Mouse (Mus musculus) embryonic facial prominence, embryonic 11.5 days (tissue): ENCODE measurements around the gene P2ry6. TPM values are rescaled to one million over a fixed set of nuclear protein-coding genes. Genes with fewer than 3 reads are reported as not detected.

Experiments used
- ATAC-seq: fragments of 200-750 bp; cut with Nextera tagmentation; replicated peaks from 2 replicates; pipeline ENCODE4 v1.8.0; 2017; ENCODE audit warnings: low read depth; ENCODE audit not compliant: insufficient number of reproducible peaks, low FRiP score, low TSS enrichment
- DNase-seq: peaks from one replicate; pipeline ENCODE4 v3.0.0-alpha.2; 2015; ENCODE audit warnings: low spot score
- H3K27ac ChIP-seq: fragments of 300-500 bp; sonication (generic); replicated peaks from 2 replicates; pipeline ENCODE4 v1.5.1; 2014; ENCODE audit warnings: mild to moderate bottlenecking, low read depth, low read length, control low read depth
- H3K27me3 ChIP-seq: fragments of 300-500 bp; sonication (generic); 2 replicates; pipeline ENCODE4 v1.6.1; 2014; ENCODE audit warnings: mild to moderate bottlenecking, low read length, moderate library complexity, mixed read lengths; ENCODE audit not compliant: control insufficient read depth, insufficient read depth
- H3K36me3 ChIP-seq: fragments of 300-500 bp; sonication (generic); replicated peaks from 2 replicates; pipeline ENCODE4 v1.6.1; 2014; ENCODE audit warnings: low read depth, mild to moderate bottlenecking, low read length, moderate library complexity, mixed read lengths; ENCODE audit not compliant: control insufficient read depth, insufficient read depth
- H3K4me1 ChIP-seq: fragments of 300-500 bp; sonication (generic); 2 replicates; pipeline ENCODE4 v1.6.1; 2014; ENCODE audit warnings: low read length, mixed read lengths; ENCODE audit not compliant: control insufficient read depth, insufficient read depth
- H3K4me2 ChIP-seq: fragments of 300-500 bp; sonication (generic); 2 replicates; pipeline ENCODE4 v1.6.1; 2014; ENCODE audit warnings: low read depth, mild to moderate bottlenecking, control low read depth, low read length, moderate library complexity
- H3K4me3 ChIP-seq: fragments of 300-500 bp; sonication (generic); 2 replicates; pipeline ENCODE4 v1.5.1; 2014; ENCODE audit warnings: low read depth, low read length, control low read depth
- H3K9ac ChIP-seq: fragments of 300-500 bp; sonication (generic); replicated peaks from 2 replicates; pipeline ENCODE4 v1.6.1; 2014; ENCODE audit warnings: mild to moderate bottlenecking, control low read depth, low read length
- H3K9me3 ChIP-seq: fragments of 300-500 bp; sonication (generic); replicated peaks from 2 replicates; pipeline ENCODE4 v1.6.1; 2016; ENCODE audit warnings: mild to moderate bottlenecking, low read length, inconsistent platforms, mixed read lengths; ENCODE audit not compliant: control insufficient read depth
- WGBS: fragments of 180-500 bp; shearing (Covaris S2); extraction: QIAGEN DNeasy Blood & Tissue Kit; methylation state at CpG from one replicate; pipeline ENCODE4 v1.1.7; 2014; 5-methylcytosine and 5-hydroxymethylcytosine counted together
- polyA plus RNA-seq: library from polyadenylated mRNA; unstranded; fragments of >200 nt; fragmentation: Nextera tagmentation; extraction: Ambion mirVana; gene quantifications from 2 replicates; pipeline ENCODE4 v1.2.1, GENCODE M21; 2014

The P2ry6 gene
- polyA plus RNA-seq, 1 experiment from 2014 or later, result 1.8 TPM

GRCm38 (mm10) chr7:100907231-100907630, 67.2 kb downstream of the P2ry6 start:
- H3K9ac ChIP-seq, result no peak overlapping the region

GRCm38 (mm10) chr7:100906029-100906789, 68.2 kb downstream of the P2ry6 start:
- Histone ChIP-seq H3K9ac (no peak overlapping the region), H3K4me2 (no peak overlapping the region), H3K4me1 (peaks cover 1% of the 10 kb centered on the region), H3K27ac (no peak overlapping the region), H3K27me3 (no peaks in the 10 kb centered on the region), H3K4me3 (no peak overlapping the region), H3K9me3 (no peaks in the 10 kb centered on the region), H3K36me3 (no peaks in the 10 kb centered on the region)
- no peak for ATAC-seq
- no peak for DNase-seq
- 87% methylated on average over 10 of the region's 10 CpGs for WGBS

More at GRCm38 (mm10) chr7:100907231-100907630, 67.2 kb downstream of the P2ry6 start:
- H3K4me1 ChIP-seq, result peaks cover 9% of the 10 kb centered on the region
- H3K27me3 ChIP-seq, result no peaks in the 10 kb centered on the region
- 0% methylated on average over 1 of the region's 1 CpGs for WGBS
- no peaks in the 10 kb centered on the region for H3K36me3 ChIP-seq
- no peak for ATAC-seq
- no peak overlapping the region for H3K4me2 ChIP-seq
- no peak overlapping the region for H3K4me3 ChIP-seq
- H3K9me3 ChIP-seq, result no peaks in the 10 kb centered on the region
- DNase-seq, result peak; percentile 83
- H3K27ac ChIP-seq, result no peak overlapping the region

GRCm38 (mm10) chr7:100905037-100905436, 69.4 kb downstream of the P2ry6 start:
- 92% methylated on average over 7 of the region's 7 CpGs for WGBS
- DNase-seq, result no peak

GRCm38 (mm10) chr7:100904612-100905011, 69.8 kb downstream of the P2ry6 start:
- H3K9ac ChIP-seq, result no peak overlapping the region

More at GRCm38 (mm10) chr7:100905037-100905436, 69.4 kb downstream of the P2ry6 start:
- Histone ChIP-seq H3K4me2 (no peak overlapping the region), H3K4me1 (no peaks in the 10 kb centered on the region), H3K27me3 (no peaks in the 10 kb centered on the region), H3K4me3 (no peak overlapping the region), H3K36me3 (no peaks in the 10 kb centered on the region), H3K9ac (no peak overlapping the region), H3K27ac (no peak overlapping the region), H3K9me3 (no peaks in the 10 kb centered on the region)
- ATAC-seq, result no peak

GRCm38 (mm10) chr7:100902451-100903137, 71.9 kb downstream of the P2ry6 start:
- Histone ChIP-seq H3K4me2 (no peak overlapping the region), H3K27me3 (no peaks in the 10 kb centered on the region), H3K4me1 (no peaks in the 10 kb centered on the region), H3K9ac (no peak overlapping the region), H3K36me3 (no peaks in the 10 kb centered on the region; the same call in 1 of the 2 replicates), H3K4me3 (no peak overlapping the region), H3K27ac (no peak overlapping the region), H3K9me3 (no peaks in the 10 kb centered on the region)
- DNase-seq (no peak), ATAC-seq (no peak)
- 77% methylated on average over 9 of the region's 9 CpGs for WGBS

More at GRCm38 (mm10) chr7:100904612-100905011, 69.8 kb downstream of the P2ry6 start:
- no peaks in the 10 kb centered on the region for H3K36me3 ChIP-seq
- DNase-seq, result no peak
- no peak for ATAC-seq
- no peaks in the 10 kb centered on the region for H3K27me3 ChIP-seq
- no peak overlapping the region for H3K4me2 ChIP-seq
- no peak overlapping the region for H3K4me3 ChIP-seq
- WGBS, result 88% methylated on average over 5 of the region's 5 CpGs
- H3K4me1 ChIP-seq, result no peaks in the 10 kb centered on the region
- H3K9me3 ChIP-seq, result no peaks in the 10 kb centered on the region
- H3K27ac ChIP-seq, result no peak overlapping the region

- DNase-seq, result no peak
- WGBS, result 80% methylated on average over 5 of the region's 5 CpGs
- H3K9ac ChIP-seq, result no peak overlapping the region
- 0 out of 2 replicates have a peak, but pooled peaks cover 5% of the 10 kb centered on the region for H3K4me1 ChIP-seq
- no peaks in the 10 kb centered on the region for H3K27me3 ChIP-seq
- H3K4me2 ChIP-seq, result no peak overlapping the region
- H3K27ac ChIP-seq, result no peak overlapping the region
- H3K36me3 ChIP-seq, result no peaks in the 10 kb centered on the region; the same call in 1 of the 2 replicates
- no peak for ATAC-seq
- H3K9me3 ChIP-seq, result no peaks in the 10 kb centered on the region
- no peak overlapping the region for H3K4me3 ChIP-seq
These were observed 76.6 kb downstream of the P2ry6 start for GRCm38 (mm10) chr7:100897828-100898227.

- 3% methylated on average over 11 of the region's 12 CpGs for WGBS
- Histone ChIP-seq H3K4me1 (0 out of 2 replicates have a peak, but pooled peaks cover 5% of the 10 kb centered on the region), H3K27ac (no peak overlapping the region), H3K4me2 (peak overlapping the region; percentile 82), H3K4me3 (peak overlapping the region; percentile 46), H3K36me3 (no peaks in the 10 kb centered on the region; the same call in 1 of the 2 replicates), H3K9ac (peak overlapping the region; percentile 72), H3K27me3 (no peaks in the 10 kb centered on the region), H3K9me3 (no peaks in the 10 kb centered on the region)
- peak; percentile 50 for ATAC-seq
- no peak for DNase-seq
These were observed 79.6 kb downstream of the P2ry6 start for GRCm38 (mm10) chr7:100894833-100895226.
